Comparison of ENCODE assay signal across 16 mouse cellular contexts in the genomic region with DNA sequence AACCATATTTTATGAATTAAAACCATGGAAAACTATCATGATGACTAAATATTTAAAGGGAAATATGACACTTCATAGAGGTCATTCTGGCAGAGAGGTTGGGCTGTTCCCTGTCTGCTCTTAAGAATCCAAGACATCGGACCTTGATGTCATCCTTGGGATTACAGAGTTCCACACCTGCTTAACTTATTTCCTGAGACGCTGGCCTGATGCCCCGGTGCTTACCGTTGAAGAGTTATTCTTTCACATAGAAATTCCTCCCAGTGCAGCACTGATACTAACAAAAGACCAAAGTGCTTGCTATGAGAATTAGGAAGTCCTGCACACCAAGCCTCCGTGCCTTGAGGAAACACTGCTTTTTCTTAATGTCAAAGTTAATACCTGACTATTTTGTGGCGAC.
"Had no signal": no experiment of that assay in that cellular context is flagged by ENCODE, and none has a peak within 500 bp of the region (broad histone marks: within the 10 kb centered on the region; RNA-seq: fewer than 3 reads in every experiment).

No protein-coding gene starts in this region.

- H3K27ac ChIP-seq: lung, embryonic 15.5 days; macrophage; midbrain, embryonic 13.5 days; midbrain, embryonic 15.5 days; neural tube, embryonic 12.5 days; stomach, embryonic 15.5 days had no signal

- H3K4me2 ChIP-seq: lung, embryonic 15.5 days; midbrain, embryonic 13.5 days; midbrain, embryonic 15.5 days; neural tube, embryonic 12.5 days; stomach, embryonic 15.5 days had no signal

- DNase-seq: liver, postnatal 0 days; lung, adult 2 months; lung, postnatal 14 days; lung, postnatal 36 days; right cerebral cortex, postnatal 14 days; thymus, adult 18-20 months; thymus, postnatal 14 days; thymus, postnatal 36 days had no signal

- H3K9ac ChIP-seq: liver, postnatal 0 days; lung, embryonic 15.5 days; midbrain, embryonic 13.5 days; midbrain, embryonic 15.5 days; neural tube, embryonic 12.5 days; stomach, embryonic 15.5 days had no signal

- H3K4me3 ChIP-seq: lung, embryonic 15.5 days; megakaryocyte, embryonic 14.5 days; midbrain, embryonic 13.5 days; midbrain, embryonic 15.5 days; neural tube, embryonic 12.5 days; stomach, embryonic 15.5 days had no signal

- H3K36me3 ChIP-seq: lung, embryonic 15.5 days; midbrain, embryonic 13.5 days; midbrain, embryonic 15.5 days; neural tube, embryonic 12.5 days; stomach, embryonic 15.5 days had no signal

- H3K27me3 ChIP-seq: lung, embryonic 15.5 days; megakaryocyte, embryonic 14.5 days; midbrain, embryonic 13.5 days; midbrain, embryonic 15.5 days; neural tube, embryonic 12.5 days; stomach, embryonic 15.5 days had no signal

- ATAC-seq: liver, postnatal 0 days; lung, postnatal 0 days; midbrain, embryonic 13.5 days; midbrain, embryonic 15.5 days had no signal

- H3K4me1 ChIP-seq: midbrain, embryonic 13.5 days; midbrain, embryonic 15.5 days; neural tube, embryonic 12.5 days had no signal

- H3K9me3 ChIP-seq: lung, embryonic 15.5 days; megakaryocyte, embryonic 14.5 days; midbrain, embryonic 13.5 days; midbrain, embryonic 15.5 days; neural tube, embryonic 12.5 days; stomach, embryonic 15.5 days had no signal
